Mouse (Mus musculus): ENCODE measurements around the gene Abi3bp.

Gene Abi3bp

DNA sequence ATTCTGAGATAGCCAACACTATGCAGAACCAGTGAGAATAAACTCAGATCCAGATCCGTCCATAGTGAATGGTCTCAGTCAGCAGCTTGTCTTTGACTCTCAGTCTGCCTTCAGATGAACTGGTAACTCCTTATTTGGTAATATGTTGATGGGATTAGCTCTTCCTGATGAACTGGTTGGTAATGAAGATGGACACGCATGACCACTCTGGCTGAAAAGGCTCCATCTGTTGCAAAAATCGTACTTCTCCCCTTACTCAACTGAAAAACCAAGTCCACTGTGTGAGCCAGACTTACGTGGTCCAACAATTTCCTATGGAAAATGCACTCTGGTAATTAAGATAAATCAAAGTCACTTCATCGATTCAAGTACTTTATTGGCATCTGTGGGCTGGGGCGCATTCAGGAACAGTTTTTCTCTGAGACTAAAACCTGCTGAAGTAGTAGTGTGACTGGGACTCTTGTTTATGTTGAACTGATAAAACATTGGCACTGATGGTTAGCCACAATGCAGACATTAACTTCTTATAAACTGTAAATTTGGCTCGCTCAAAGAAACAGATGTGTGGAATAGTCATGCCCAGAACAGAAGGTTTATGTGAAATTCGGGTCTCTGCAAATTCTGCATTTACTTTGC lies 203.4 kb downstream of the Abi3bp start:
- in situ Hi-C loops (cut with MboI, MseI): no loop called here

DNA sequence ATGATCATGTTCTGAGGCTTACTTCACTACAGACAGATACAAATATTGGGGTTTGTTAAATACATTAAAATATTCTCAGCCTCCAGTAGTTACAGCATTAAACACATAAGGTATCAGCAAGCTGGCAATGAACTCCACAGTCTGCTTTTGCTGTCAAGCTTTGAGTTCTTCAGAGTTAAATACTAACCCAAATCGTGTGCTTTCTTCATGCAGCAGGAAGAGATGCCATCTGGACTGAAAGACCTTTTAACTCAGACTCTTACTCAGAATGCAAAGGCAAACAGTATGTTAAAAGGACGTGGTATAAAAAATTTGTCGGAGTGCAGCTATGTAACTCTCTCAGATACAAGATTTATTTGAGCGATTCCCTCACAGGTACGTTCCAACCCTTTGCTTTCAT lies 209.1 kb downstream of the Abi3bp start:
- in situ Hi-C loops (cut with MboI, MseI): no loop called here

DNA sequence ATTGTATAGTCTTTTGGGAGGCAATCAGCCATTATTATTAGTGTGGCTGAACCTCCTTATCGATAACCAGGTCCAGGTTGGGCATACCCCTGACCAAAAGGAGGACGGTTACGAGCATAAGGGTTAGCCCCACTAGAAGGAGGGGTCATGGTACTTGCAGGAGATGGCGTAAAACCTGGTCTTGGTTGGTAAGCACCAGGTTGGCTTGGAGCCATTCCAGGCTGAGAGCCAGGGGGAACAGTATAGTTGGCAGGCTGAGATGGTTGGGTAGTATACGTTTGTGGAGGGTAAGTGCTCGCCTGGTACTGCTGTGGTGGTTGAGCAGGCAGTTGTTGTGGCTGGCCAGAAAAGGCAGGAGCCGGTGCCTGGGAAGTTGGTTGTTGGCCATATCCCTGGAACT lies 213.0 kb downstream of the Abi3bp start:
- in situ Hi-C loops (cut with MboI, MseI): no loop called here

DNA sequence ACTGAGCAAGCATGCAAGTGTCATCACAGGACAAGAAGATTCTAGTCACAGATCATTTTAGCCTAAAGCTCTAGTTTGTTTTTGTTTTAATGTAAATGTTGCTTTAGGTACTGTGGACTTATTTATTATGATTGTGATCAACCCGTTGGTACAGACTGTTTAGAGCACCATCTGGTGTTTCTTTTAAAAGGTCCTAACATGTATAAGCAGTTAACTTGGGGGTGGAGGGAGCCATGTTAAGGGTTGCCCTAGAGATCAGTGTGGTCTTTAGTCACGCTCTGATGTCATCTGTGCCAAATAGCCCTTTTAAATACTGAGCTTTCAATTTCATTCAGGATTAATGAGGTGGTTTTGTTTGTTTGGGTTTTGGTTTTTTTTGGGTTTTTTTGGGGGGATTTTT lies 218.8 kb downstream of the Abi3bp start:
- in situ Hi-C loops (cut with MboI, MseI): no loop called here

DNA sequence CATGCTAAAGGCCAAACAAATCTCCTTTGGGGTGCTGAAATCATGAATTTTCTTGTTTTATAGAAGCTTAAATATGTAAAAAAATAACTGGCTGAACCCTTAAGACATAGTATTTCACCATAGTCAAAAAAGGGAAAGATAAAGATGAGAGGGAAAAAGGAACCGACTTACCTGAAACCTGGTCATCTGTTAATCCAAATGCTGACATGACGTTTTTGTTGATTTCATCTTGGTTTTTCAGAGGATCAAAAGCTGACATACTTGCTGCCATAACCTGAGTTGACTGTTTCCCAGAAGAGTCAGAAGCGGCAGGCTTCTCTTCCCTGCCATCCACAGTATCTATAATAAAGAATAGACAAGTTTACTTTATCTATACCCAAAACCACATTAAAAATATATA lies 223.2 kb downstream of the Abi3bp start:
- in situ Hi-C loops (cut with MboI, MseI): loop anchor here (10.0 kb wide), 1 partner anchor 786 kb away; no protein-coding TSS in a partner anchor

DNA sequence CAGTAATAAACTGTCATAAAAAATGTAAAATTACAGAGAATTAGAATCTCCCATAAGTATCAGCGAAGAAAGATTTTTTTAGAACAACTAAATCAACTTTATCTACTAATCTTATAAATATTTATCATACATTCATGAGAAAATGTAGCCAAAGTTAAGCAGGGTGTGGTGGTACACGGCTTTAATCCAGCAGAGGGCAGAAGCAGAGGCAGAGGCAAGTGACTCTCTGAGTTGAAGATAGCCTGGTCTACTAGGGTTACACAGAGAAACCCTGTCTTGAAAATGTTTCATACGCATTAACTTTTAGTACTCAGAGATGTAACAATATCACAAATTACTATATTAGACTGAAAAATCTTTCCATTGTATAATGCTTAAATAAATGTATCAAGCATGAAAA lies 228.1 kb downstream of the Abi3bp start:
- in situ Hi-C loops (cut with MboI, MseI): loop anchor here (10.0 kb wide), 1 partner anchor 791 kb away; no protein-coding TSS in a partner anchor

DNA sequence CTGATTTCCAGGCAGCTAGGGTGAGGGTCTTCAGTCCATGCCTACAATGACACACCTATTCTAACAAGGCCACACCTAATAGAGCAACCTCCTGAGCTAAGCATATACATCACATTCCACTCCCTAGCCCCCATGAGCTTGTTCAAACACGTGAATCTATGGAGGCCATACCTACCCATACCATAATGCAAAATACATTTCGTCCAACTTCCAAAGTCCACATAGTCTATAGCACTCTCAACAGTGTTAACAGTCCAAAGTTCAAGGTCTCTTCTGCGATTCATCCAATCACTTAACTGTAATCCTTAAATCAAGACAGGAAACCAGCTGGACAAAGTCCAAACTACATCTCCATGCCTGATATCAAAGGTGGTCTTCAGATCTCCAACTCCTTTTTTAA lies 232.4 kb downstream of the Abi3bp start:
- in situ Hi-C loops (cut with MboI, MseI): loop anchor here (10.0 kb wide), 1 partner anchor 675 kb away; the partner anchor contains the start of gene Trmt10c

DNA sequence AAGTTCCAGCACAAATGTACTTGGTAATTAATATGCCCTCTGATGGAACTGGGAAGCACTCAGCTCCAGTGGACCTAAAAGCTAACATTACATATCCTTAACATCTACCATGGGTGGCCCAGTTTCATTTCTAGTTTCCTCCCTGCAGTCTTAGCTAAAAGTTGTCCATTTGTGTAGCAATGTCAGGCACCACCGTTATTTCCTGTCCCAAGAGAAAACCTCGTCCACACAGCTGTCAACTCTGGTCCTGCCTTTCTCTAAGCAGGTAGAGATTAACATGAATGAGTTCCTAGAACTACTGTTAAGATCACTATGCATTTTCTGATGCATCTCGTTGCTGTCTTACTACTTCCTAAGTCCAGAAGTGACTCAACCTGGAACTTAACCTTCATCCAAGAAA lies 237.9 kb downstream of the Abi3bp start:
- in situ Hi-C loops (cut with MboI, MseI): loop anchor here (10.0 kb wide), 1 partner anchor 681 kb away; the partner anchor contains the start of gene Trmt10c

DNA sequence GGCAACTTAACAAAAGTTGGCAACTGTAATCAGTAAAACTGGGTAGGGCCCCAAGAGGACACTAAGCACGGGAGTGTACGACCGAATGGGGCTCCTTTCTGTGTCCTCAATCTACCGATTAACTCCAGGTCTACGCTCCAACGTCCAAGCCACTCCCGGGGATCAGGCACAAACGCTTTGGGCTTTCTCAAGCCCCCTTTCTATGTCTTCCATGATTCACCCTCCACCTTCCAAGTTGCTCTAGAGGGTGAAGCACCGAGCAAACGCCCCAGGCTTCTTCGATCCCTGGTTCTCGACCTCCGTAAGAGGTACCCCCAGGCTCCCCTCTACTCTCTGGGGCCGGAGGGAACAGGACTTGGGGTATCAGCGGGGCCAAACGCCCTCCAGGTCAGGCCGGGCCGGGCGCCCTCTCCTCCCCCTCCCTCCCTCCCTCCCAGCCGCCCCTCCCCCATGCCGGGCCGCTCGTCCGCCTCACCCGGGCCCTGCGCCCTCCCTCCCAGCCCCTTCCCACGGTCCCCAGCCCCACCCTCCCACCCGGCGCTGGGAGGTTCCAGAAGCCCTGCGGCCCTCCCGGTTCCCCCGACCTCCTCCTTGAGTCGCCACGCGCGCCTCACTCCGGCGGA lies 239.0 kb downstream of the Abi3bp start:
- in situ Hi-C loops (cut with MboI, MseI): loop anchor here (10.0 kb wide), 1 partner anchor 682 kb away; the partner anchor contains the start of gene Trmt10c

DNA sequence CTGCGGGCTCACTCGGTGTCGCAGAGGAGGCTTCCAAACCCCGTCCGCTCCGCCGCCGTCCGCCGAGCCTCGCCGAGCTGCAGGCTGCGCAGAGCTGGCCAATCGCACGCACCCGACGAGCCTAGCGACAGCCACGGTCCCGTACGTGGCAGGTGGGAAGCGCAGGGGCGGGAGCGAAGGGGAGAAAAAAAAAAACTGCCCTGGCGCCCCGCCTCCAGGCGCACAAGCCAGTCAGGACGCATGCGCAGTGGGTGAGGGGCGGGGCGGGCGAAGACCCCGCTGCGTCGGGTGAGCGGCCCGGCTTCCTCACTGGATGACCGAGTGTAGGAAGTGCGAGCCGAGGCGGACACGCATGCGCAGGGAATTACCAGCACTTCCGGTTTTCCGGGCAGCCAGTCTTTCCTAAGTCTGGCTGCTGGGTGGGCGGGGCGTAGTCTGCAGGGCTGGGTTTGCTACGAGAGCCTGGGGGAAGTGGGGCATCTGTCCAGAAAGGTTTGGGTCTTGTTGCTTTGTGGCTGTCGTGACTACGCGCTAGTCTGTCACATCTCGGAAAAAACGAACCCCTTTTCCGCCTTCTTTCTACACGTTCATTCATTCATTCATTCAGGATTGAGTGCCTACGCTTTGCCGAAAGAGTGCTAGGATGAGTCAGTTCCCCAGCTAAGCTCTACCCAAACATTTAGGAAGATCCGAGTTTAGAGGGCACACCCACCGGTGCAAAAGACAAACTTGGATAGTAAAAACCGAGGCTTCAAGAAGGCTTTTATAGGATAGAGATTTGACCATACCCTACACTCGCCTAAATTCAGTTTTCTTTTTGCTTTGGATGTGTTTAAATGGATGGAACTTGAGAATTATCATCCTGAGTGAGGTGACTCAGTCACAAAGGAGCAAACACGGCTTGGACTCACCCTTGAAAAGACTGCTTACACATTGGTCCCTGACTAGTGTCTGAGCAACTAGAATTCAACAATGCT lies 239.8 kb downstream of the Abi3bp start, which contains the start of gene Tfg:
Gene Tfg, minus strand, starts transcription at position 227 of the 977 bp plus-strand sequence.
- in situ Hi-C loops (cut with MboI, MseI): loop anchor here (10.0 kb wide), 1 partner anchor 683 kb away; the partner anchor contains the start of gene Trmt10c

DNA sequence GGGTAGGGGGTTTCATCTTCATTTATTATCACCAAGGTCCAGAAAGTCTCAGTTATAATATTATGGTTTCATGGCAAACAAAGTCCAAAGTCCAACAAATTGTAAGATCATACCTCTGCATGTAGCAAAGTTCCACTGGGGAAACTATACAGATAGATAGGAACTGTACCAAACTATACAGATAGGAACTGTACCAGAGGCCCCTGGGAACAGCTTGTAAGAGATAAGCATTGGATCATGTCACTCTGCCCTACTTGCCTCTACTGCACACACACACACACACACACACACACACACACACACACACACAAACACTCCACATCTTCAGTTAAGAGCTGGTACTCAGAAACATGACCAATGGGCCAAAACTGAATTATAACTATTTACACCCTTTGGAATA lies 241.4 kb downstream of the Abi3bp start:
- in situ Hi-C loops (cut with MboI, MseI): loop anchor here (10.0 kb wide), 1 partner anchor 684 kb away; the partner anchor contains the start of gene Trmt10c

DNA sequence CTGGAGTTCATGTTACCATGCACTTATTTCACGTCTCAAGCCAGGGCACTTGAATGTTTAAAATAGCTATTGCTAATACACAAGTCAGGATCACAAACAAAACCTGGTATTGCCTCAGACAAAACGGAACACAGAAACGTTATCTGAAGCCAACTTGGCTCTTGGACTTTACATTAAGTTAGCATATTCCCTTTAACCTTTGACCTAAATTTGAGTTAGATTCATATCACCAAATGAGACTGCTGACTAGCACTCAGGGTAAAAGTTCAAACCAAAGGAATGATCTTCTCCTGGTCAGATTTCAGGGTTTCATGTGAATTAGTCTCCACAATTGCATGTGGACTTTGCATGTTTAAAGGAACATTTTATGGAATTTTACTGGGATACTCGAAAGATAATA lies 244.7 kb downstream of the Abi3bp start:
- in situ Hi-C loops (cut with MboI, MseI): loop anchor here (10.0 kb wide), 1 partner anchor 392 kb away; no protein-coding TSS in a partner anchor

DNA sequence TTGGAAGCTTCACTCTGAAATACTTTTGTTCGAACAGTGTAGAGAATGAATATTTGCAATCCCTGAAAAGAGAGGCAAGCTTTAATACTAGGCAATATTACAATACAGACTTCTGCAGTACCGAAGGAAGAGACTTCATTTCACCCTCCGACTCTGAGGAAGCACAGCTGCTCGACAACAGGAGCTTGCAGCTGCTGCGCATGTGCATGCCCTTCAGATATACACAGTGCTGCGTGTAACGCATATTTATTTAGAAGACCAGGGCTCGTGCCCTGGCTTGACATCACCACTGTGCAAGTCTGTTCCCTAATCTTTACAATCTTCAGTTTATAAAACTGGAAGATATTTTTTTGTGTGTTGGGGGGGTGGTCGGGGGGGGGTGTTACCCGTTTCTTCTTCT lies 247.2 kb downstream of the Abi3bp start:
- in situ Hi-C loops (cut with MboI, MseI): loop anchor here (10.0 kb wide), 1 partner anchor 390 kb away; no protein-coding TSS in a partner anchor

DNA sequence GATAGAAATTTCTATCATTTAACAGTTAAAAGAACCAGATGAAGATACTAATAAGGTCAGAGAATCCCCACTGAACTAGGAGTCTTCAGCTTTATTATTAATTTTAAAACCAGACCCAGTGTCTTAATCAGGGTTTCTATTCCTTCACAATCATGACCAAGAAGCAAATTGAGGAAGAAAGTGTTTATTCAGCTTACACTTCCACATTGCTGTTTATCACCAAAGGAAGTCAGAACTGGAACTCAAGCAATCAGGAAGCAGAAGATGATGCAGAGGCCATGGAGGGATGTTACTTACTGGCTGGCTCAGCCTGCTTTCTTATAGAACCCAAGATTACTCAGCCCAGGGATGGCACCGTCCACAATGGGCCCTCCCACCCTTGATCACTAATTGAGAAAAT lies 251.4 kb downstream of the Abi3bp start:
- in situ Hi-C loops (cut with MboI, MseI): loop anchor here (10.0 kb wide), 1 partner anchor 386 kb away; no protein-coding TSS in a partner anchor

Measured in regulatory T cell (primary cell).